Mouse (Mus musculus) heart, embryonic 11.5 days (tissue): ENCODE measurements at regions not wholly inside any gene's neighbourhood (a gene's known extent, or its start where the extent isn't known, plus 50 kb on each side); places are given as distances from the start of the nearest gene placed in this dataset.

Experiments
- ATAC-seq: fragments of 200-750 bp; cut with Nextera tagmentation; replicated peaks from 2 replicates; pipeline ENCODE4 v1.8.0; 2017; ENCODE audit warnings: moderate library complexity; ENCODE audit not compliant: insufficient number of reproducible peaks, low FRiP score, low TSS enrichment
- H3K27ac ChIP-seq: fragments of 300-500 bp; sonication (generic); 2 replicates; pipeline ENCODE4 v1.5.1; 2014; ENCODE audit warnings: mild to moderate bottlenecking, low read depth, low read length
- H3K27me3 ChIP-seq: fragments of 300-500 bp; sonication (generic); 2 replicates; pipeline ENCODE4 v1.6.1; 2014; ENCODE audit warnings: mild to moderate bottlenecking, low read length, mixed read lengths; ENCODE audit not compliant: control insufficient read depth, insufficient read depth
- H3K36me3 ChIP-seq: fragments of 300-500 bp; sonication (generic); 2 replicates; pipeline ENCODE4 v1.6.1; 2014; ENCODE audit warnings: mild to moderate bottlenecking, low read length, moderate library complexity, mixed read lengths; ENCODE audit not compliant: control insufficient read depth, insufficient read depth
- H3K4me1 ChIP-seq: fragments of 300-500 bp; sonication (generic); 2 replicates; pipeline ENCODE4 v1.6.1; 2014; ENCODE audit warnings: low read length; ENCODE audit not compliant: control insufficient read depth, insufficient read depth
- H3K4me2 ChIP-seq: fragments of 300-500 bp; sonication (generic); 2 replicates; pipeline ENCODE4 v1.6.1; 2014; ENCODE audit warnings: mild to moderate bottlenecking, moderate library complexity
- H3K4me3 ChIP-seq: fragments of 300-500 bp; sonication (generic); 2 replicates; pipeline ENCODE4 v1.5.1; 2014; ENCODE audit warnings: low read depth, low read length
- H3K9ac ChIP-seq: fragments of 300-500 bp; sonication (generic); 2 replicates; pipeline ENCODE4 v1.6.1; 2014; ENCODE audit warnings: mild to moderate bottlenecking, low read depth, low read length, moderate library complexity
- H3K9me3 ChIP-seq: fragments of 300-500 bp; sonication (generic); replicated peaks from 2 replicates; pipeline ENCODE4 v1.6.1; 2016; ENCODE audit warnings: low read length; ENCODE audit not compliant: control insufficient read depth
- WGBS: fragments of 180-500 bp; shearing (Covaris S2); extraction: QIAGEN DNeasy Blood & Tissue Kit; methylation state at CpG from one replicate; pipeline ENCODE4 v1.1.7; 2014; ENCODE audit not compliant: insufficient replicate concordance; 5-methylcytosine and 5-hydroxymethylcytosine counted together

DNA sequence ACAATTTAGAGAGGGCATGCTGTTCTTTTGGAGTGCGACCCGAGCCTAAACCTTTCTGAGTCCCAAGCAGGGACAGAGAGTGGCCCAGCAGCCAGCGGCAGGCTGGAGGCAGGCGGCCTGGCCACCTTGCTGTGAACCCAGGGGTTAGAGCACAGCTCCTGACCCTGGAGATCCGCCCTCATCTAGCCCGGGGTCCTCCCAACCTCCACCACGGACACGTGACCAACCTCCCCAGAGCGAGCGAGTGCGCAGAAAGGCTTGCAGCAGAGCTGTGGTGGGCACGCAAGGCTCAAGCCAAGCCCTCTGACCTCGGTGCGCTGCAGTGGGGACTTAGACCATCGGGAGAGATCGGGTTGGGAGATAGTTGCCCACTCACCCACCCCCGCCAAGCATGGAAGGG is 106.9 kb downstream of the Zfp788 start:
- no peak overlapping the region for H3K27ac ChIP-seq

More for the DNA sequence above, 106.9 kb downstream of the Zfp788 start:
- Histone ChIP-seq H3K9me3 (0 out of 2 replicates have a peak, but pooled peaks cover 3% of the 10 kb centered on the region), H3K36me3 (no peaks in the 10 kb centered on the region), H3K4me1 (no peaks in the 10 kb centered on the region), H3K4me3 (no peak overlapping the region; the same call in 1 of the 2 replicates), H3K4me2 (peak overlapping the region; percentile 24; the same call in 1 of the 2 replicates), H3K9ac (no peak overlapping the region), H3K27me3 (no peaks in the 10 kb centered on the region)
- WGBS: 19% methylated on average over 17 of the region's 17 CpGs
- no peak for ATAC-seq
